Mouse (Mus musculus): ENCODE measurements around the gene Irf9. TPM values are rescaled to one million over a fixed set of nuclear protein-coding genes. Genes with fewer than 3 reads are reported as not detected.
A peak's percentile ranks its signal among the peaks of the same experiment; 100 is the strongest.

Irf9 gene
- polyA plus RNA-seq, 1 experiment = 10.9 TPM

- Histone ChIP-seq H3K9ac (ENCODE audit: low read depth, poor library complexity, severe bottlenecking) (peak within 1 kb of the TSS; percentile 89), H3K27ac (ENCODE audit: insufficient read depth, low read length) (peak within 1 kb of the TSS; percentile 66), H3K27me3 (ENCODE audit: control insufficient read depth, insufficient read depth, low read length, poor library complexity, severe bottlenecking) (no peaks in the 10 kb centered on the region), H3K9me3 (replicated peaks; ENCODE audit: control insufficient read depth, insufficient read depth, low read length, poor library complexity, severe bottlenecking) (no peaks in the 10 kb centered on the region), H3K4me3 (ENCODE audit: low read depth, low read length) (peak within 1 kb of the TSS; percentile 87), H3K4me1 (ENCODE audit: control insufficient read depth, insufficient read depth, low read length) (no peaks in the 10 kb centered on the region), H3K36me3 (ENCODE audit: control insufficient read depth, insufficient read depth, low read length, poor library complexity, severe bottlenecking) (peaks cover 13% of the 10 kb centered on the region)
- TF ChIP-seq POLR2A (IDR thresholded peaks at IDR 0.05; ENCODE audit: insufficient read depth, low read length) = peak; percentile 4
- TF ChIP-seq EP300 (IDR thresholded peaks at IDR 0.05; ENCODE audit: insufficient read depth, low read depth, low read length) = no peak
Observed at GRCm38 (mm10) chr14:55590748-55591330, 12.5 kb upstream of the Irf9 start, which contains the start of gene Psme2. Gene Psme2 (minus strand): TSS chr14:55591113.

- TF ChIP-seq EP300 (IDR thresholded peaks at IDR 0.05; ENCODE audit: insufficient read depth, low read depth, low read length) = no peak
- TF ChIP-seq CTCF (IDR thresholded peaks at IDR 0.05; ENCODE audit: low read depth, low read length) = no peak
- no peak for TF ChIP-seq POLR2A (IDR thresholded peaks at IDR 0.05; ENCODE audit: insufficient read depth, low read length)
- Histone ChIP-seq H3K4me1 (ENCODE audit: control insufficient read depth, insufficient read depth, low read length) (no peaks in the 10 kb centered on the region), H3K9ac (ENCODE audit: low read depth, poor library complexity, severe bottlenecking) (peak within 1 kb of the TSS; percentile 89), H3K27me3 (ENCODE audit: control insufficient read depth, insufficient read depth, low read length, poor library complexity, severe bottlenecking) (no peaks in the 10 kb centered on the region), H3K4me3 (ENCODE audit: low read depth, low read length) (peak within 1 kb of the TSS; percentile 87), H3K27ac (ENCODE audit: insufficient read depth, low read length) (peak within 1 kb of the TSS; percentile 66), H3K36me3 (ENCODE audit: control insufficient read depth, insufficient read depth, low read length, poor library complexity, severe bottlenecking) (peaks cover 18% of the 10 kb centered on the region), H3K9me3 (replicated peaks; ENCODE audit: control insufficient read depth, insufficient read depth, low read length, poor library complexity, severe bottlenecking) (no peaks in the 10 kb centered on the region)
Observed at GRCm38 (mm10) chr14:55591331-55591891, 12.0 kb upstream of the Irf9 start, which contains the start of gene Rnf31. Gene Rnf31 (plus strand): TSS chr14:55591708.

GRCm38 (mm10) chr14:55592226-55592625 is 11.1 kb upstream of the Irf9 start:
- no peaks in the 10 kb centered on the region for H3K27me3 ChIP-seq (ENCODE audit: control insufficient read depth, insufficient read depth, low read length, poor library complexity, severe bottlenecking)
- H3K9ac ChIP-seq (ENCODE audit: low read depth, poor library complexity, severe bottlenecking) = peak overlapping the region; percentile 89
- no peaks in the 10 kb centered on the region for H3K4me1 ChIP-seq (ENCODE audit: control insufficient read depth, insufficient read depth, low read length)
- peak overlapping the region; percentile 87 for H3K4me3 ChIP-seq (ENCODE audit: low read depth, low read length)
- TF ChIP-seq POLR2A (IDR thresholded peaks at IDR 0.05; ENCODE audit: insufficient read depth, low read length) = no peak
- TF ChIP-seq CTCF (IDR thresholded peaks at IDR 0.05; ENCODE audit: low read depth, low read length) = no peak
- no peak for TF ChIP-seq EP300 (IDR thresholded peaks at IDR 0.05; ENCODE audit: insufficient read depth, low read depth, low read length)
- no peaks in the 10 kb centered on the region for H3K9me3 ChIP-seq (replicated peaks; ENCODE audit: control insufficient read depth, insufficient read depth, low read length, poor library complexity, severe bottlenecking)
- peaks cover 26% of the 10 kb centered on the region for H3K36me3 ChIP-seq (ENCODE audit: control insufficient read depth, insufficient read depth, low read length, poor library complexity, severe bottlenecking)
- no peak overlapping the region for H3K27ac ChIP-seq (ENCODE audit: insufficient read depth, low read length)

GRCm38 (mm10) chr14:55596036-55596690 is 7.2 kb upstream of the Irf9 start:
- H3K4me1 ChIP-seq (ENCODE audit: control insufficient read depth, insufficient read depth, low read length) = no peaks in the 10 kb centered on the region
- no peaks in the 10 kb centered on the region for H3K27me3 ChIP-seq (ENCODE audit: control insufficient read depth, insufficient read depth, low read length, poor library complexity, severe bottlenecking)
- no peak overlapping the region for H3K4me3 ChIP-seq (ENCODE audit: low read depth, low read length)
- H3K9me3 ChIP-seq (replicated peaks; ENCODE audit: control insufficient read depth, insufficient read depth, low read length, poor library complexity, severe bottlenecking) = no peaks in the 10 kb centered on the region
- no peak for TF ChIP-seq CTCF (IDR thresholded peaks at IDR 0.05; ENCODE audit: low read depth, low read length)
- no peak for TF ChIP-seq POLR2A (IDR thresholded peaks at IDR 0.05; ENCODE audit: insufficient read depth, low read length)
- no peak for TF ChIP-seq EP300 (IDR thresholded peaks at IDR 0.05; ENCODE audit: insufficient read depth, low read depth, low read length)
- H3K36me3 ChIP-seq (ENCODE audit: control insufficient read depth, insufficient read depth, low read length, poor library complexity, severe bottlenecking) = peaks cover 38% of the 10 kb centered on the region
- no peak overlapping the region for H3K9ac ChIP-seq (ENCODE audit: low read depth, poor library complexity, severe bottlenecking)
- no peak overlapping the region for H3K27ac ChIP-seq (ENCODE audit: insufficient read depth, low read length)

- H3K9ac ChIP-seq (ENCODE audit: low read depth, poor library complexity, severe bottlenecking) = no peak overlapping the region
- no peaks in the 10 kb centered on the region for H3K9me3 ChIP-seq (replicated peaks; ENCODE audit: control insufficient read depth, insufficient read depth, low read length, poor library complexity, severe bottlenecking)
- peaks cover 48% of the 10 kb centered on the region for H3K36me3 ChIP-seq (ENCODE audit: control insufficient read depth, insufficient read depth, low read length, poor library complexity, severe bottlenecking)
- no peak overlapping the region for H3K27ac ChIP-seq (ENCODE audit: insufficient read depth, low read length)
- H3K27me3 ChIP-seq (ENCODE audit: control insufficient read depth, insufficient read depth, low read length, poor library complexity, severe bottlenecking) = no peaks in the 10 kb centered on the region
- no peak for TF ChIP-seq CTCF (IDR thresholded peaks at IDR 0.05; ENCODE audit: low read depth, low read length)
- no peak for TF ChIP-seq POLR2A (IDR thresholded peaks at IDR 0.05; ENCODE audit: insufficient read depth, low read length)
- no peak for TF ChIP-seq EP300 (IDR thresholded peaks at IDR 0.05; ENCODE audit: insufficient read depth, low read depth, low read length)
- no peaks in the 10 kb centered on the region for H3K4me1 ChIP-seq (ENCODE audit: control insufficient read depth, insufficient read depth, low read length)
- no peak overlapping the region for H3K4me3 ChIP-seq (ENCODE audit: low read depth, low read length)
Observed at GRCm38 (mm10) chr14:55598521-55599390, 4.6 kb upstream of the Irf9 start.

Measured in ES-Bruce4 (cell line).